Mouse (Mus musculus): ENCODE measurements around the gene Mtss1l. TPM values are rescaled to one million over a fixed set of nuclear protein-coding genes. Genes with fewer than 3 reads are reported as not detected.

Gene Mtss1l
- polyA plus RNA-seq, 1 experiment from 2014 or later: 10.0 TPM

GRCm38 (mm10) chr8:110711271-110711934 is 9.9 kb upstream of the Mtss1l start:
- Histone ChIP-seq H3K4me1 (peaks cover 14% of the 10 kb centered on the region), H3K4me3 (replicated peaks) (no peak overlapping the region), H3K9me3 (no peaks in the 10 kb centered on the region), H3K27me3 (no peaks in the 10 kb centered on the region), H3K9ac (no peak overlapping the region), H3K36me3 (replicated peaks) (peaks cover 59% of the 10 kb centered on the region), H3K27ac (no peak overlapping the region), H3K4me2 (no peak overlapping the region)
- ATAC-seq (ENCODE audit: low FRiP score): no peak; the same call in 1 of the 2 replicates
- 89% methylated on average over 13 of the region's 13 CpGs for WGBS

GRCm38 (mm10) chr8:110713073-110713472 is 8.2 kb upstream of the Mtss1l start:
- H3K4me1 ChIP-seq: peaks cover 17% of the 10 kb centered on the region
- H3K27ac ChIP-seq: no peak overlapping the region
- H3K4me2 ChIP-seq: no peak overlapping the region
- WGBS: 87% methylated on average over 7 of the region's 7 CpGs
- no peak for ATAC-seq (ENCODE audit: low FRiP score)
- H3K9ac ChIP-seq: no peak overlapping the region
- H3K27me3 ChIP-seq: no peaks in the 10 kb centered on the region
- H3K9me3 ChIP-seq: no peaks in the 10 kb centered on the region
- peaks cover 59% of the 10 kb centered on the region for H3K36me3 ChIP-seq (replicated peaks)
- no peak overlapping the region for H3K4me3 ChIP-seq (replicated peaks)

GRCm38 (mm10) chr8:110714827-110715519 is 6.3 kb upstream of the Mtss1l start:
- peak overlapping the region; percentile 56; the same call in 1 of the 2 replicates for H3K27ac ChIP-seq
- no peaks in the 10 kb centered on the region for H3K9me3 ChIP-seq
- H3K36me3 ChIP-seq (replicated peaks): peaks cover 59% of the 10 kb centered on the region
- H3K4me3 ChIP-seq (replicated peaks): no peak overlapping the region
- H3K4me2 ChIP-seq: no peak overlapping the region
- H3K4me1 ChIP-seq: peaks cover 29% of the 10 kb centered on the region
- H3K27me3 ChIP-seq: no peaks in the 10 kb centered on the region
- no peak overlapping the region for H3K9ac ChIP-seq
- no peak for ATAC-seq (ENCODE audit: low FRiP score)
- 76% methylated on average over 15 of the region's 15 CpGs for WGBS

GRCm38 (mm10) chr8:110716075-110716474 is 5.2 kb upstream of the Mtss1l start:
- Histone ChIP-seq H3K4me1 (peaks cover 38% of the 10 kb centered on the region), H3K4me3 (replicated peaks) (no peak overlapping the region), H3K27ac (no peak overlapping the region), H3K4me2 (no peak overlapping the region), H3K9me3 (no peaks in the 10 kb centered on the region), H3K27me3 (no peaks in the 10 kb centered on the region), H3K36me3 (replicated peaks) (peaks cover 51% of the 10 kb centered on the region), H3K9ac (no peak overlapping the region)
- ATAC-seq (ENCODE audit: low FRiP score): no peak
- WGBS: 80% methylated on average over 4 of the region's 4 CpGs

GRCm38 (mm10) chr8:110717131-110717530 is 4.1 kb upstream of the Mtss1l start:
- Histone ChIP-seq H3K36me3 (replicated peaks) (peaks cover 41% of the 10 kb centered on the region), H3K4me3 (replicated peaks) (no peak overlapping the region), H3K4me1 (peaks cover 39% of the 10 kb centered on the region), H3K27ac (no peak overlapping the region), H3K9ac (no peak overlapping the region), H3K9me3 (no peaks in the 10 kb centered on the region), H3K27me3 (no peaks in the 10 kb centered on the region), H3K4me2 (no peak overlapping the region)
- 69% methylated on average over 7 of the region's 7 CpGs for WGBS
- no peak for ATAC-seq (ENCODE audit: low FRiP score)

GRCm38 (mm10) chr8:110718209-110718968 is 2.9 kb upstream of the Mtss1l start:
- H3K4me2 ChIP-seq: no peak overlapping the region
- H3K4me3 ChIP-seq (replicated peaks): no peak overlapping the region
- no peak for ATAC-seq (ENCODE audit: low FRiP score)
- H3K27ac ChIP-seq: no peak overlapping the region
- H3K9ac ChIP-seq: no peak overlapping the region
- 90% methylated on average over 8 of the region's 8 CpGs for WGBS
- peaks cover 52% of the 10 kb centered on the region for H3K4me1 ChIP-seq
- no peaks in the 10 kb centered on the region for H3K27me3 ChIP-seq
- H3K9me3 ChIP-seq: no peaks in the 10 kb centered on the region
- peaks cover 28% of the 10 kb centered on the region for H3K36me3 ChIP-seq (replicated peaks)

GRCm38 (mm10) chr8:110718969-110719670 is 2.2 kb upstream of the Mtss1l start:
- H3K4me1 ChIP-seq: peaks cover 59% of the 10 kb centered on the region
- no peak overlapping the region for H3K9ac ChIP-seq
- H3K9me3 ChIP-seq: no peaks in the 10 kb centered on the region
- ATAC-seq (ENCODE audit: low FRiP score): no peak
- no peak overlapping the region for H3K4me3 ChIP-seq (replicated peaks)
- no peaks in the 10 kb centered on the region; the same call in 1 of the 2 replicates for H3K27me3 ChIP-seq
- no peak overlapping the region for H3K27ac ChIP-seq
- H3K36me3 ChIP-seq (replicated peaks): peaks cover 21% of the 10 kb centered on the region
- H3K4me2 ChIP-seq: no peak overlapping the region
- WGBS: 55% methylated on average over 12 of the region's 12 CpGs

GRCm38 (mm10) chr8:110719898-110720653 is 1.2 kb upstream of the Mtss1l start:
- Histone ChIP-seq H3K4me2 (peak overlapping the region; percentile 77; the same call in 1 of the 2 replicates), H3K4me3 (replicated peaks) (peak overlapping the region; percentile 80; the same call in 1 of the 2 replicates), H3K27ac (peak overlapping the region; percentile 89), H3K36me3 (replicated peaks) (peaks cover 12% of the 10 kb centered on the region), H3K9ac (peak overlapping the region; percentile 91), H3K27me3 (no peaks in the 10 kb centered on the region; the same call in 1 of the 2 replicates), H3K9me3 (no peaks in the 10 kb centered on the region), H3K4me1 (peaks cover 67% of the 10 kb centered on the region)
- WGBS: 49% methylated on average over 6 of the region's 6 CpGs
- no peak for ATAC-seq (ENCODE audit: low FRiP score)

GRCm38 (mm10) chr8:110721606-110722413 is 534 bp downstream of the Mtss1l start:
- H3K9ac ChIP-seq: peak overlapping the region; percentile 91
- peak overlapping the region; percentile 80 for H3K4me3 ChIP-seq (replicated peaks)
- peak; percentile 70 for ATAC-seq (ENCODE audit: low FRiP score)
- no peaks in the 10 kb centered on the region for H3K9me3 ChIP-seq
- peaks cover 69% of the 10 kb centered on the region for H3K4me1 ChIP-seq
- 2% methylated on average over 53 of the region's 59 CpGs for WGBS
- H3K4me2 ChIP-seq: peak overlapping the region; percentile 77
- no peaks in the 10 kb centered on the region; the same call in 1 of the 2 replicates for H3K27me3 ChIP-seq
- H3K36me3 ChIP-seq (replicated peaks): no peaks in the 10 kb centered on the region; the same call in 1 of the 2 replicates
- peak overlapping the region; percentile 89 for H3K27ac ChIP-seq

- peak overlapping the region; percentile 80 for H3K4me3 ChIP-seq (replicated peaks)
- peak overlapping the region; percentile 77 for H3K4me2 ChIP-seq
- peaks cover 5% of the 10 kb centered on the region for H3K36me3 ChIP-seq (replicated peaks)
- H3K9me3 ChIP-seq: no peaks in the 10 kb centered on the region
- H3K9ac ChIP-seq: peak overlapping the region; percentile 91
- H3K4me1 ChIP-seq: peaks cover 74% of the 10 kb centered on the region
- H3K27ac ChIP-seq: peak overlapping the region; percentile 89; the same call in 1 of the 2 replicates
- ATAC-seq (ENCODE audit: low FRiP score): no peak
- H3K27me3 ChIP-seq: no peaks in the 10 kb centered on the region; the same call in 1 of the 2 replicates
- 51% methylated on average over 11 of the region's 11 CpGs for WGBS
Measured at GRCm38 (mm10) chr8:110722414-110723011, 1.2 kb downstream of the Mtss1l start.

Measured in forebrain, embryonic 12.5 days (tissue).